Mouse (Mus musculus) liver, postnatal 0 days (tissue): ENCODE results near the gene Las1l.

Experiments used
- CTCF ChIP-seq: sonication (generic); IDR thresholded peaks from 2 replicates; pipeline ENCODE4 v1.5.1; 2016; ENCODE audit warnings: antibody characterized with exemption, low read depth
- EP300 ChIP-seq: IDR thresholded peaks from 2 replicates; pipeline ENCODE4 v1.6.1; 2016; ENCODE audit warnings: antibody characterized with exemption, low read depth, mild to moderate bottlenecking

DNA sequence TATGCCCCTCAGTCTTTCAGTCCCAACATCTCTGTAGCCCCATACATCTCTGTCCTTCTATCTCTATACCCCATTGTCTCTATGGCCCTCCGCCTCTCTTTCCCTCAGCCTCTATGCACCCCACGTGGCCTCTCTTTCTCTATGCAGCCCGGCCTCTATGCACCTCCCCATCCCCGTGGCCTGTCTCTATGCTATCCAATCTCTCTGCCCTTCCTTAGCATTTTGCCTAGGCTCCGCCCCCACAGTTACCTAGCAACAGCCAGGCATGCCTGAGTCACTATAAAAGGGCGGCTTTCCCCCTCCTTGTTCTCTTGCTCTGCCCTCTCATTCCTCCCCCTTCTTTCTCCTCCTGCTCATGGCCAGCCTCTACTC, 11.8 kb upstream of the Las1l start:
- TF ChIP-seq CTCF (no peak), EP300 (no peak)
